Mouse (Mus musculus): ENCODE measurements around the gene Pecam1. TPM values are rescaled to one million over a fixed set of nuclear protein-coding genes. Genes with fewer than 3 reads are reported as not detected.
"Not testable (repeated sequence)": the region's sequence is repeated elsewhere in the genome, so short reads cannot be mapped to it uniquely, and the experiment has no call there.

Gene Pecam1
- 100 to 1,000 TPM; 183 TPM for total RNA-seq (2021)

DNA sequence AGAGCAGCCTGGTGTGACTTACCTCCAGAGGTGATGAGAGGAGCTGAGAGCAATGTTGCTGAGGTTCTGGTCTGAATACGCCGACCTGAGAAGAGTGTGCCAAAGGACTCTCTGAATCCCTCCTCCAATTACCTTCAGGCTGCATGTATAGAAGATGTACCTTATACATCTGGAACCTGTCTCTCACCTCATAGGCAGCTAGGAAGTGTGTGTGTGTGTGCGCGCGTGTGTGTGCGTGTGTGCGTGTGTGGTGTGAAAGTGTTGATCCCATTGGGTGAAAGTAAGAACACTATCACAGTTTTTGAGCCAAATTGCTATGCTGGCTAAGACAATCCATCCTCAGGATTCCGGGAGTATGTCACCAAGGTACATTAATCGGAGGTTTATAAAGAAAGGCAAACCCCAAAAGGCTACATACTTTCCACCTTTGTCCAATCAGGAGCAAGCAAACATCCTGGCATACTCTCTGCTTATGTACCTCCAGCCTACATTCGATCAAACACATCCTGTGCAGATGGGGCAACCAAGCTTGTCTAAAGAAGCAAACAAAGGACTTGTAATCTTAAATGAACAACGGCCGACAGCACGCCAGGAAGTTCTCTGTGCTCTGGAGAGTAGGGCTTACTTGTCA is at the start of gene Pecam1:
TSS of gene Pecam1 (minus strand) at position 508 of the 631 bp plus-strand sequence.
- DNase-seq = no peak

- DNase-seq = no peak
These were observed 45.3 kb upstream of the Pecam1 start for GRCm38 (mm10) chr11:106795679-106796078.

DNA sequence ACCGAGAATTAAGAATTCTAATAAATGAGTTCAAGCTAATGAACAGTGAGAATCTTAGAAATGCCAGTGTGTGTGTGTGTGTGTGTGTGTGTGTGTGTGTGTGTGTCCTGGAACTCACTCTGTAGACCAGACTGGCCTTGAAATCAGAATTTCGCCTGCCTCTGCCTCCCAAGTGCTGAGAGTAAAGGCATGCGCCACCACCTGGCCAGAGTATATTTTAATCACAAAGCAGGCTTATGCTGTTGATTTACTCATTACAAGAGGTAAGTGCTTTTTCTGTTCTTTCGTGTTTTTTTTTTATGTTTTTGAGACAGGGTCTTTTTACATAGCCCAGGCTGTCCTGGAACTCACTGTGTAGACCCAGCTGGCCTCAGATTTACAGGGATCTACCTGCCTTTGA is 43.4 kb upstream of the Pecam1 start:
- DNase-seq = no peak

- DNase-seq = no peak
These were observed 39.2 kb upstream of the Pecam1 start for GRCm38 (mm10) chr11:106789649-106790048.

GRCm38 (mm10) chr11:106788775-106789459 is 38.5 kb upstream of the Pecam1 start, which contains the start of the genes Ddx5 and Cep95:
Gene Ddx5 (minus strand): TSS chr11:106789185.
Gene Cep95 (plus strand): TSS chr11:106789252.
- peak; percentile 97 for DNase-seq

GRCm38 (mm10) chr11:106788026-106788774 is 37.8 kb upstream of the Pecam1 start:
- DNase-seq = peak; percentile 100

DNA sequence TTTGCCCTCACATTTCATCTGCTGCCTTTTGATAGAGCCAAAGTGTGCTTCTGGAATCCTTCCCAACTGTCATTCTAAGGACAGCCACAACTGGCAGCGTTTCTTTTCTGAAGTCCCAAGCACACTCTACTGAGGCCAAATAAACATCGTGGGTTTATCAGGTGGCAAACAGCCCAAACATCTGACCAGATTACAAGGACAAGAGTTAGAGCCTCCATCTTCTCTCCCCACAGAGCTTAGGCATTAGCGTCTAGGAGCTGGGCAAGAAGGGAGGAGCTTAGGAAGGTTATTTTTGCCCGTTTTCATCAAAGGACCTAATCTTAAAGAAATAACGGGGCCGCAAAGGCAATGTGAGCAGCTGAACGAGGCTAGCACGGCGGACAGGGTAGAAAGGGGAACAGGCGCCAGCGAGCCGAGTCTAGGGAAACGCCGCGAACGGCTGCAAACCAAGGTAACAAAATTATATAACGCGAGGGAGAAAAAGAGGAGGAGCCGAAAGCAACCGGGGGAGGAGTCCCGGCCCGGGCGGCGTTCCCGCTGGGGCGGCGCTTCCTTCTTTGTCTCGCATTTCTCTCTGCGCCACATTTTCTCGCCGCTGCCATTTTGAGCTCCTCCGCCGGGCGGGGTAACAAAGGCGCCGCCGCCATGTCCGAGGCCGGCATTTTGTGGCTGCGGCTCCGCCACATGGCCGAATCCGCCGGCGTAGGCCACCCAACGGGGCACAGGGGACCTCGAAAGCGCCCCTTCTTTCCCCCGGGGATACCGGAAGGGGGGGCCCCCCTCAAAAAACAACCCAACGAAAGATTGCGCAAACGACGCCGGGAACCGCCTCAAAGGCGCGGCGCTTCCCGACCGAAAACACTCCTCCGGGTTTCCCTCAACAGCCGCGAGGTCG is 37.0 kb upstream of the Pecam1 start:
- peak; percentile 94 for DNase-seq

DNA sequence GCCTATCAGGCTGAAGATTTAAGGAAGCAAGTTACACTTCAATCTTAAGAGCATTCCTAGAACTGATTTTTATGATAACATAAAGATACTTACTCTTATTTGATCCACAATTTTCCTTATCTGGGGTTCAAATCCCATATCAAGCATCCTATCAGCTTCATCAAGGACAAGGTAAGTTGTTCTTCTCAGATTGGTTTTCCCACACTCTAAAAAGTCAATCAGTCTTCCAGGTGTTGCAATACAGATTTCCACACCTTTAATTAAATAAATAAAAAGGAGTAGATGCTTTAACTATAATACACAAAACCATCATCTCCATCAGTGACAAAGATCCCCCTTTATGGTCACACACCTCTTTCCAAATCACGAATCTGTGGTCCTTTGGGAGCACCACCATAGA is 34.6 kb upstream of the Pecam1 start:
- DNase-seq = no peak

DNA sequence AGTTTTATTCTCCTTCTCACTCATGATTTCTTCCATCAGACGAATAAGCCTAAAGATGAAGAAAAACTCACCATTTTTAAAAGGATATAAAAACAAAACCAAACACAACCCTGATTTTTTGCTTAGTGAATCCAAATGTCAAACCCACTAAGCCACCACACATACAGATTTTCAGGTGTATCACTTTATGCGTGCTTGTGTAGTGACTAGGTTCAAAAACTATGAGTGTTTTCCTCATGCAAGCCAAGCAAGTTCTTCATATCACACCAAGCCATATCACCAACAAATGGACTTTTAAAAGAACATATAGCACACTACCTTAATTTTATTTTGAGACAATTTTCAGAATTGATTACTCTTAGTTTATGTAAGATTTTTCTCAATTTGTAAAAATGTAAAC is 34.0 kb upstream of the Pecam1 start:
- DNase-seq = no peak

- no peak for DNase-seq
These were observed 32.7 kb upstream of the Pecam1 start for GRCm38 (mm10) chr11:106782841-106783764.

DNA sequence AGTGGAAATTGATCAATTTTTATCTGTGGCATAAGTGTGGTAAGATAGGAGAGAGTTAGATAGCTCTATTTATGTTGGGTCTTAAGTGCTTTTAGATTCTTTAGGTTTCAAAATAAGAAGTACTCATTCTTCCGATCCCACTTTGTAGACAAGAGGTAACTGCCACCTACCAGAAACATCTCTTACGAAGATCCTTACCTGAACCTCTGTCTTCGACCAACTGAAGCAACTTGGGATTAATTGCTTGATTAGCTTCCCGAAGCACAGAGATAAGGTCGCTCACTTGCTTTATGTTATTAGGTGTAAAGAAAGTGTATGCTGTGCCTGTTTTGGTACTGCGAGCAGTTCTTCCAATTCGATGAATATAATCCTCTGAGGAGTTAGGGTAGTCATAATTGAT is 31.8 kb upstream of the Pecam1 start:
- not testable (repeated sequence) for DNase-seq

DNA sequence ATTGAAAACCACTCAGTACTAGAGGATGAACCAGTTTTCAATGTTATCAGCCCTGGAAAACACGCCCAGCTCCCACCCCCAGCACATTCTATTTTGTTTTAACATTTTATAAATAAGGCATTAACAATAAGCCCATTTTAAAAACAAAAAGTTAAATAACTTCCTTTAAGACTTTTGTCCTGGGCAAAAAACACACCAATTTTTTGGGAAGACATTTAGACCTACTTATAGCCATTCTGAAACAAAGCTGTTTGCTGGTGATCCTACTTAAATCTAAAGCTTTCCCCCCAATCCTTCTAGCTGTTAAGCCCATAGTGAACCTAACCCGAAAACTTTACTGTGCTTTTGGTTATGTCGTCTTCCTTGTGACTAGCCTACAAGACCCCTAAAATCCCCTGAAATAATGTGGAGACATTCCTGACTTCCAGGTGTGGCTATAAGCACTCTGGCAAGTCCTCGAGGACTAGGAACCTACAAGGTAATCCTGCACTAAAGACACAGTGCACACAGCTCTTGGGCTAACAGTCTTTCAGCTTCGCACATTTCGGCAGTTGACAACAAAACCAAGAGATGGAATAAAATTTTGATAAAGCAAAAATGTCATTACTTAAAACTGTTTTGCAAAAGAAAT is 30.3 kb upstream of the Pecam1 start:
- DNase-seq = no peak

DNA sequence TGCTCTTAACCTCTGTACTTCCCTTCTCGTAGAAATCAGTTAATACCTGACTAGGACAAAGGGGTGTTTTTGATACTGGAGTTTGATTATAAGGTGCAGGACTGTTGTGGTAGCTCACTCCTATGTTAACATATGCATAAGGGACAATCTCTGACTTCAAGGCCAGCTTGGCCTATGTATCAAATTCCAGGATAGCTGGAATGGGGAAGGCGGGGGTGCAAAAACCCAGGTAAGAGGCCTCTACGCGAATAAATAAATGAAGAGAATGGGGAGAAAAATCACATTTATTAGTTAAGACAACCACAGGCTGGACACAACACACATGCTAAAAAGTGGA is 29.6 kb upstream of the Pecam1 start:
- no peak for DNase-seq

GRCm38 (mm10) chr11:106779388-106780088 is 29.1 kb upstream of the Pecam1 start, which contains the start of gene Polg2:
Gene Polg2 (minus strand): TSS chr11:106779537.
- DNase-seq = peak; percentile 91

DNA sequence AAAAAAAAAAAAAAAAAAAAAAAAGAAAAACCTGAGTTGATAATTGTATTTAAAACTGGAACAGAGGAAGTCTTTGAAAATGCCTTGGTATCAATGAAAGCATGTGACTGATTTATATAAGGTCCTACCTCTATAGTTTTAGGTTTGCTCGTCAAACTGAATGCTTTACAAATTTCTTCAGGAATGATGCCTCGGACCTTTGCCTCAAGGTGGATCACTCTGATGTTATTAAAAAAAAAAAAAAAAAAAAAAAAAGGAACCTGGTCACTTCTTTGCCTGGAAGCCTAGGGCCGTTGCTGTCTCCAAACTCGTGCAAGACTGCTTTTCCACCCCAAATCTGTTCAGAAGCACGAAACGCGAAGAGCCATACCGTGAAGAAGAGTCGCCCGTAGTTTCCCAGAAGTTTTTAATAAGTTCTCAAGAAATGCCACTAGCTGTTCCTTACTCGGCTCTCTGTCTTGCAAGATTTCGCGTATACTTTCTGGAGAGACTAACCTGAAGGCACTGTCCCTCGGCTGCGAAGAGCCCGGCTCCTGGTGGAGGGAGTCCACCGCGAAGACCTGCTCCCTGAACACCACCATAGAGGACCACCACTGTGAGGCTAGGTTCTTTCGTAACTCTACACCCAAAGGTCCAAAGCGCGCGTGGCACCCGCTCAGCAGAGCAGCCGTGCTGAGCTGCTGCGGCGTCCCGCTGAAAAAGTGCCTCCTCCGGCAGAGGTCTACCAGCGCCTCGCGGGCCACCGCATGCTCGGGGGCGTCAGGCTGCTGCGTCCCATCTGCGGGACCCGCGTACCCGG is 28.4 kb upstream of the Pecam1 start:
- no peak for DNase-seq

- no peak for DNase-seq
These were observed 27.7 kb upstream of the Pecam1 start for GRCm38 (mm10) chr11:106778132-106778531.

GRCm38 (mm10) chr11:106777395-106777794 is 27.0 kb upstream of the Pecam1 start:
- DNase-seq = no peak

DNA sequence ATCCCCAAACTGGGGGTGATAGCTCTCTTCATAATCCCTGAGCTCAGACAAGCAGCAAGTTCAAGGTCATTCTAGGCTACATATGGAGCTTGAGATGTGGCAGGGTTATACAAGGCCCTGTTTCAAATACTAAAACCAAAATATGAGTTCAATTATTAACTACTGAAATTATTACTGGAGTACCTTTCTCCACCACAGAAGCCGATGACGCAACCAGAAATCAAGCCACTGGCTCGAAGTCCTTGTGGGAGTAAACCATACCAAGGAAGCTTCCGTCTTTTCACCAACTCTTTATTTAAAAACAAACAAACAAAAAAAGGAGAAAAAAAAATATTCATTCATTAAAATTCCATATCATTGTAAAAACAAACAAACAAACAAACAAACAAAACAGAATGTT is 26.5 kb upstream of the Pecam1 start:
- no peak for DNase-seq

GRCm38 (mm10) chr11:106773061-106773460 is 22.6 kb upstream of the Pecam1 start:
- no peak for DNase-seq
